Mouse (Mus musculus) heart, adult 18-20 months (tissue): Measurements from ENCODE around the gene Pebp1. TPM values are rescaled to one million over a fixed set of nuclear protein-coding genes. Genes with fewer than 3 reads are reported as not detected.
A peak's percentile ranks its signal among the peaks of the same experiment; 100 is the strongest.

ENCODE experiments used
- DNase-seq, 2 experiments: peaks; one replicate each; pipeline ENCODE4 v3.0.0; 2021 to 2022; ENCODE audit warnings: mixed read lengths in 1 of 2
- total RNA-seq, 2 experiments: library from RNA; stranded (reverse); gene quantifications; 2 replicates each; pipeline ENCODE4 v1.2.3; 2021

The Pebp1 gene
- total RNA-seq, 2 experiments from 2014 or later = 475 to 528 TPM

GRCm38 (mm10) chr5:117286286-117286685 is 1.1 kb downstream of the Pebp1 start:
- no peak for DNase-seq

- no peak for DNase-seq
These were observed 2.2 kb downstream of the Pebp1 start for GRCm38 (mm10) chr5:117285266-117285665.

GRCm38 (mm10) chr5:117284682-117285081 is 2.7 kb downstream of the Pebp1 start:
- DNase-seq = no peak

- DNase-seq = no peak
These were observed 3.4 kb downstream of the Pebp1 start for GRCm38 (mm10) chr5:117284029-117284428.

- DNase-seq = no peak
These were observed 5.1 kb downstream of the Pebp1 start for GRCm38 (mm10) chr5:117282360-117282759.

- DNase-seq = no peak
These were observed 5.9 kb downstream of the Pebp1 start for GRCm38 (mm10) chr5:117281536-117281935.

- DNase-seq = no peak
These were observed 7.8 kb downstream of the Pebp1 start for GRCm38 (mm10) chr5:117279669-117280050.

GRCm38 (mm10) chr5:117278809-117279668 is 8.4 kb downstream of the Pebp1 start:
- DNase-seq = peak; percentile 42 to 56

- no peak for DNase-seq
These were observed 9.6 kb downstream of the Pebp1 start for GRCm38 (mm10) chr5:117277784-117278183.

- peak in 1 of 2 experiments; percentile 25 for DNase-seq
These were observed 12.6 kb downstream of the Pebp1 start for GRCm38 (mm10) chr5:117274817-117275216.

GRCm38 (mm10) chr5:117271945-117272344 is 15.5 kb downstream of the Pebp1 start:
- no peak for DNase-seq

GRCm38 (mm10) chr5:117269395-117269794 is 18.0 kb downstream of the Pebp1 start:
- no peak for DNase-seq

GRCm38 (mm10) chr5:117268749-117269148 is 18.7 kb downstream of the Pebp1 start:
- no peak for DNase-seq

GRCm38 (mm10) chr5:117267913-117268312 is 19.5 kb downstream of the Pebp1 start:
- no peak for DNase-seq

GRCm38 (mm10) chr5:117264701-117265100 is 22.7 kb downstream of the Pebp1 start:
- no peak for DNase-seq

- DNase-seq = no peak
These were observed 23.9 kb downstream of the Pebp1 start for GRCm38 (mm10) chr5:117263566-117263965.

- no peak for DNase-seq
These were observed 29.1 kb downstream of the Pebp1 start for GRCm38 (mm10) chr5:117258276-117258675.

- no peak for DNase-seq
These were observed 35.7 kb downstream of the Pebp1 start for GRCm38 (mm10) chr5:117251763-117252162.

- no peak for DNase-seq
These were observed 36.6 kb downstream of the Pebp1 start for GRCm38 (mm10) chr5:117250796-117251195.

GRCm38 (mm10) chr5:117248351-117248750 is 39.1 kb downstream of the Pebp1 start:
- no peak for DNase-seq

- DNase-seq = no peak
These were observed 42.3 kb downstream of the Pebp1 start for GRCm38 (mm10) chr5:117245170-117245569.

- no peak for DNase-seq
These were observed 44.5 kb downstream of the Pebp1 start for GRCm38 (mm10) chr5:117242671-117243478.

- no peak for DNase-seq
These were observed 45.4 kb downstream of the Pebp1 start for GRCm38 (mm10) chr5:117241935-117242531.
